ENCODE assay signal across 12 mouse cellular contexts in genomic region chr9:63613569-63613968, GRCm38 (mm10). TPM values are rescaled to one million over a fixed set of nuclear protein-coding genes. Genes with fewer than 3 reads are reported as not detected.
DNase-seq lines count a peak whose midpoint lies in the region; ATAC-seq and TF ChIP-seq lines count a peak whose summit lies in the region.
"Had no signal": no experiment of that assay in that cellular context is flagged by ENCODE, and none has a peak within 500 bp of the region (broad histone marks: within the 10 kb centered on the region; RNA-seq: fewer than 3 reads in every experiment).

No protein-coding gene starts in this region.

- H3K9ac ChIP-seq in heart, embryonic 12.5 days = no peak overlapping the region
- peak overlapping the region; percentile 47; the same call in 1 of the 2 replicates for H3K9ac ChIP-seq in neural tube, embryonic 13.5 days
- H3K9ac ChIP-seq in limb, embryonic 12.5 days (replicated peaks) = no peak overlapping the region
- H3K9ac ChIP-seq in stomach, postnatal 0 days (ENCODE audit: low read length) = no peak overlapping the region
- H3K9ac ChIP-seq: heart, embryonic 15.5 days; liver, embryonic 14.5 days had no signal

- no peaks in the 10 kb centered on the region for H3K27me3 ChIP-seq in heart, embryonic 12.5 days (replicated peaks)
- H3K27me3 ChIP-seq in neural tube, embryonic 13.5 days = no peaks in the 10 kb centered on the region
- no peaks in the 10 kb centered on the region for H3K27me3 ChIP-seq in limb, embryonic 12.5 days
- H3K27me3 ChIP-seq in stomach, postnatal 0 days (ENCODE audit: control insufficient read depth, insufficient read depth, low read length) = no peaks in the 10 kb centered on the region
- H3K27me3 ChIP-seq: CH12.LX; heart, embryonic 15.5 days had no signal

- TF ChIP-seq EP300 in stomach, postnatal 0 days (optimal IDR thresholded peaks at IDR 0.05) = no peak

- WGBS in heart, embryonic 12.5 days = 33% methylated on average over 1 of the region's 1 CpGs
- WGBS in neural tube, embryonic 13.5 days = 54% methylated on average over 1 of the region's 1 CpGs
- 29% methylated on average over 1 of the region's 1 CpGs for WGBS in limb, embryonic 12.5 days
- 11% methylated on average over 1 of the region's 1 CpGs for WGBS in stomach, postnatal 0 days

- H3K4me3 ChIP-seq in heart, embryonic 12.5 days = no peak overlapping the region
- H3K4me3 ChIP-seq in neural tube, embryonic 13.5 days = no peak overlapping the region
- H3K4me3 ChIP-seq in limb, embryonic 12.5 days (replicated peaks) = no peak overlapping the region
- H3K4me3 ChIP-seq in stomach, postnatal 0 days (ENCODE audit: low read depth, low read length) = no peak overlapping the region
- H3K4me3 ChIP-seq: heart, embryonic 15.5 days had no signal

- H3K4me2 ChIP-seq in heart, embryonic 12.5 days = peak overlapping the region; percentile 3; the same call in 1 of the 2 replicates
- H3K4me2 ChIP-seq in neural tube, embryonic 13.5 days = 0 out of 2 replicates have a peak overlapping the region, but pooled peaks have one; percentile 14
- H3K4me2 ChIP-seq in limb, embryonic 12.5 days = peak overlapping the region; percentile 31
- H3K4me2 ChIP-seq in stomach, postnatal 0 days (replicated peaks; ENCODE audit: low read depth) = 0 out of 2 replicates have a peak overlapping the region, but pooled peaks have one; percentile 2
- H3K4me2 ChIP-seq: heart, embryonic 15.5 days had no signal

- H3K4me1 ChIP-seq in heart, embryonic 12.5 days (replicated peaks) = peaks cover 37% of the 10 kb centered on the region
- H3K4me1 ChIP-seq in neural tube, embryonic 13.5 days (replicated peaks) = peaks cover 56% of the 10 kb centered on the region
- peaks cover 63% of the 10 kb centered on the region for H3K4me1 ChIP-seq in limb, embryonic 12.5 days (replicated peaks)
- H3K4me1 ChIP-seq in stomach, postnatal 0 days (replicated peaks; ENCODE audit: control insufficient read depth, insufficient read depth) = 0 out of 2 replicates have a peak, but pooled peaks cover 3% of the 10 kb centered on the region

- no peak; the same call in 1 of the 2 replicates for ATAC-seq in heart, embryonic 12.5 days (ENCODE audit: insufficient number of reproducible peaks, low FRiP score)
- ATAC-seq in neural tube, embryonic 13.5 days (ENCODE audit: low read depth) = 0 out of 2 replicates have a peak, but pooled peaks have one; percentile 3
- ATAC-seq in limb, embryonic 12.5 days (ENCODE audit: insufficient number of reproducible peaks, insufficient read depth, low FRiP score, low TSS enrichment, low read depth) = no peak
- peak; percentile 71 for ATAC-seq in stomach, postnatal 0 days (ENCODE audit: low FRiP score, low TSS enrichment)
- ATAC-seq in granulocyte monocyte progenitor cell, adult 5-6 weeks (replicated peaks; ENCODE audit: poor library complexity, severe bottlenecking) = no peak

- H3K27ac ChIP-seq in heart, embryonic 12.5 days (ENCODE audit: poor library complexity, severe bottlenecking) = no peak overlapping the region
- H3K27ac ChIP-seq in neural tube, embryonic 13.5 days (replicated peaks) = peak overlapping the region; percentile 56
- H3K27ac ChIP-seq in limb, embryonic 12.5 days = peak overlapping the region; percentile 76
- no peak overlapping the region; the same call in 1 of the 2 replicates for H3K27ac ChIP-seq in stomach, postnatal 0 days (replicated peaks)
- H3K27ac ChIP-seq: heart, embryonic 15.5 days; liver, embryonic 14.5 days had no signal

- no peak for TF ChIP-seq CTCF in stomach, postnatal 0 days (IDR thresholded peaks at IDR 0.05; ENCODE audit: low read depth)

- DNase-seq in heart, postnatal 4 days = no peak
- no peak for DNase-seq in neural tube, embryonic 10.5 days (ENCODE audit: extremely low spot score, low spot score)
- DNase-seq in stomach, postnatal 0 days (ENCODE audit: low spot score) = no peak
- DNase-seq in ovary, postnatal 10 days (ENCODE audit: low spot score) = no peak
- DNase-seq: adrenal gland, postnatal 14 days had no signal

- peaks cover 22% of the 10 kb centered on the region for H3K36me3 ChIP-seq in heart, embryonic 12.5 days
- peaks cover 20% of the 10 kb centered on the region for H3K36me3 ChIP-seq in neural tube, embryonic 13.5 days
- H3K36me3 ChIP-seq in limb, embryonic 12.5 days = peaks cover 21% of the 10 kb centered on the region
- no peaks in the 10 kb centered on the region for H3K36me3 ChIP-seq in stomach, postnatal 0 days (ENCODE audit: control insufficient read depth, insufficient read depth, low read length)

- no peaks in the 10 kb centered on the region for H3K9me3 ChIP-seq in heart, embryonic 12.5 days (replicated peaks)
- no peaks in the 10 kb centered on the region for H3K9me3 ChIP-seq in neural tube, embryonic 13.5 days
- H3K9me3 ChIP-seq in limb, embryonic 12.5 days = no peaks in the 10 kb centered on the region
- H3K9me3 ChIP-seq in stomach, postnatal 0 days (ENCODE audit: control insufficient read depth, low read length) = no peaks in the 10 kb centered on the region
- H3K9me3 ChIP-seq: heart, embryonic 15.5 days had no signal

RNA-seq across cellular contexts. Expression of gene Aagab, which starts 11.1 kb away (rescaled TPM):
- 23.2 and 26.2 TPM in 2 replicates for polyA plus RNA-seq in heart, embryonic 12.5 days (2016; fragmentation: Nextera tagmentation; extraction: Ambion mirVana)
- total RNA-seq in heart, postnatal 4 days (2021) = 10 to 100 TPM; 18.7 to 22.7 TPM
- 53.5 and 57.7 TPM in 2 replicates for polyA plus RNA-seq in neural tube, embryonic 13.5 days (2015; fragmentation: Nextera tagmentation; extraction: Ambion mirVana)
- polyA plus RNA-seq in limb, embryonic 12.5 days (2016; fragmentation: Nextera tagmentation; extraction: Ambion mirVana) = 29.5 and 30.1 TPM in 2 replicates
- 26.8 and 27.6 TPM in 2 replicates for polyA plus RNA-seq in stomach, postnatal 0 days (2015; fragmentation: Nextera tagmentation; extraction: Ambion mirVana)
- 24.9 and 30.8 TPM in 2 replicates for total RNA-seq in granulocyte monocyte progenitor cell, adult 5-6 weeks (2014; fragmentation: Nextera tagmentation)
- total RNA-seq in granulocyte monocyte progenitor cell, adult 5-6 weeks (2017) = 35.8 and 57.0 TPM in 2 replicates

RNA-seq across cellular contexts. Expression of gene Iqch, which starts 11.3 kb away (rescaled TPM):
- 0.08 TPM in 1 of 2 replicates, not detected in the other for polyA plus RNA-seq in heart, embryonic 12.5 days (2016; fragmentation: Nextera tagmentation; extraction: Ambion mirVana)
- not detected for total RNA-seq in heart, postnatal 4 days (2021)
- 0.51 and 0.53 TPM in 2 replicates for polyA plus RNA-seq in neural tube, embryonic 13.5 days (2015; fragmentation: Nextera tagmentation; extraction: Ambion mirVana)
- 0.19 and 0.34 TPM in 2 replicates for polyA plus RNA-seq in limb, embryonic 12.5 days (2016; fragmentation: Nextera tagmentation; extraction: Ambion mirVana)
- 0.06 TPM in 1 of 2 replicates, not detected in the other for polyA plus RNA-seq in stomach, postnatal 0 days (2015; fragmentation: Nextera tagmentation; extraction: Ambion mirVana)
- total RNA-seq in granulocyte monocyte progenitor cell, adult 5-6 weeks (2014; fragmentation: Nextera tagmentation) = not detected in 2 replicates
- not detected in 2 replicates for total RNA-seq in granulocyte monocyte progenitor cell, adult 5-6 weeks (2017)
- polyA plus RNA-seq: liver, embryonic 14.5 days had no signal

Comparison
In these comparisons a context has a peak if more than half of its experiments do, and no peak if none do; other contexts are left out.
1. ATAC-seq: peak in neural tube, embryonic 13.5 days (single experiment) and stomach, postnatal 0 days (single experiment); none in heart, embryonic 12.5 days (single experiment), limb, embryonic 12.5 days (single experiment) and granulocyte monocyte progenitor cell, adult 5-6 weeks (single experiment).
2. H3K27ac ChIP-seq: peak in neural tube, embryonic 13.5 days (single experiment) and limb, embryonic 12.5 days (single experiment); none in heart, embryonic 12.5 days (single experiment) and stomach, postnatal 0 days (single experiment).
3. Peak in every context shown above with its lines, with median percentiles within 50 percentile points of each other: H3K4me2 ChIP-seq.